Mouse (Mus musculus) neural tube, postnatal 0 days (tissue): ENCODE measurements around the gene Zkscan16. TPM values are rescaled to one million over a fixed set of nuclear protein-coding genes. Genes with fewer than 3 reads are reported as not detected.

Source experiments
- polyA plus RNA-seq: library from polyadenylated mRNA; unstranded; fragments of >200 nt; fragmentation: Nextera tagmentation; extraction: Ambion mirVana; gene quantifications from 2 replicates; pipeline ENCODE4 v1.2.1, GENCODE M21; 2015

Zkscan16 gene
- polyA plus RNA-seq: 2.3 and 2.5 TPM in 2 replicates

DNA sequence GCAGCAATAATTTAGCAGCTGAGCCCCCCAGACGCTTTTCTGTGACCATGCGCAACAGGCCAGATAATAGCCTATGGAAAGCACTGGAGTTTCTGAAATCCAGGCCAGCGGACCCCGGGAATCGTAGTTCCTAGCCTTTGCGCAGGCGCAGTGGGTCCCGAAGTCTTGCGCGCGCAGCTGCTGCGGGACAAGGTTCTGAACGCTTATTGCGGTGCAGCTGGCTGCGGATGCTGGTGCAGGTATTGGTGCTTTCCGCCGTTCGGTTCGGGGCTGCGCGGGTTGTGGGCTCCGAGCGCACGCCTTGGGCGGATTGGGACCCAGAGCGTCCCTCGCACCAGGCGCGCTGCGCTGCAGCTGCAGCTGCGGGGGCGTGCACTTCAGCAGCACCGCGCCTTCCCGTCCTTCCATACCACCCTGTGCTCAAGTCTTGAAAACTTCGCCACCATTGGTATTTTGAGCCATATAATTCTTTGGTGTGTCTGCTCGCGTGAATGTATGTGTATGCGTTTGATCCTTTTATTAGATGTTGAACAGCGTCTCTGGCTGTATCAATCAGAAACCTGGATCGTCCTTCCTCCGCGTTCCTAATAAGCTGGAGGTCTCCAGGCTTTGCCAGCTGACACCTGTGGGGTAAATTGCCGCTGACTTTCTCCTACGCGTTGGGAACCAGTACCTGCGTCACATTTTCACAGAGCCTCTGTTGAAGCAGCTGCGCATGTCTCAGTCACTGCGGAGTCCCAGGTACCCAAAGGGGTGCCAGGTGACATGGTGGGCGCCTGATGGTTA, at the start of gene Zkscan16:
Gene Zkscan16, plus strand, starts transcription at position 209 of the 786 bp plus-strand sequence.

DNA sequence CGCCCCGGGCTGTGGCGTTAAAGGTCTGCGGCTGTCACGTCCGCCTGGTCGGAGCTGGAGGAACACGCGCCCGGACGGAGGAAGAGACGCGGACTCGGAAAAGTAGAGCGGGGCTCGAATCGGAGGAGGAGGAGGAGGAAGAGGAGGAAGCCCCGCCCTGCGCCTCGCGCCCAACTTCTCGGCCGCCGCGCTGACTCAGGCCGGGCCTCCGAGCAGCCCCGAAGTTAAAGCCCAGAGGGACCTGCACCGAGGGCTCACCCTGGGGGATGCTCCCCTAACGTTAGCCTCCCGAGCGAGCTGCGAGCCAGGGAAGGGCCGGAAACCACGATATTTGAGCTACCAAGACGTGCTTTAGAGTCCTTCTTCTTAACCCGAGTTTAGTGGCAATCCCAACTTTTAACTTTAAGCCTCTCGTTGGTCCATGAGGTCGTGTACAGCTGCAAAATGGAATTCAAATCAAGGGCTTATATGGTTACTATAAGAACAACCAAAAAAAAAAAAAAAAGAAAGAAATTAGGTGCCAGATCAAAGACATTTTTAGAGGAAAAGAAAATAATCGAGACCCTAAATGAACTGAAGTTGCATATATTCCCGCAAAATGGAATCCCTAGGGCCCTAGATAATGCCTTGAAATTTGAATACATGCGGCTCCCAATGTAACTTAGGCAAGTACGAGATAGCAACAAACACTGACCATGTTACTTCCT, 30.6 kb upstream of the Zkscan16 start, which contains the start of gene Ecpas:
Gene Ecpas, minus strand, starts transcription at position 121 of the 707 bp plus-strand sequence.

DNA sequence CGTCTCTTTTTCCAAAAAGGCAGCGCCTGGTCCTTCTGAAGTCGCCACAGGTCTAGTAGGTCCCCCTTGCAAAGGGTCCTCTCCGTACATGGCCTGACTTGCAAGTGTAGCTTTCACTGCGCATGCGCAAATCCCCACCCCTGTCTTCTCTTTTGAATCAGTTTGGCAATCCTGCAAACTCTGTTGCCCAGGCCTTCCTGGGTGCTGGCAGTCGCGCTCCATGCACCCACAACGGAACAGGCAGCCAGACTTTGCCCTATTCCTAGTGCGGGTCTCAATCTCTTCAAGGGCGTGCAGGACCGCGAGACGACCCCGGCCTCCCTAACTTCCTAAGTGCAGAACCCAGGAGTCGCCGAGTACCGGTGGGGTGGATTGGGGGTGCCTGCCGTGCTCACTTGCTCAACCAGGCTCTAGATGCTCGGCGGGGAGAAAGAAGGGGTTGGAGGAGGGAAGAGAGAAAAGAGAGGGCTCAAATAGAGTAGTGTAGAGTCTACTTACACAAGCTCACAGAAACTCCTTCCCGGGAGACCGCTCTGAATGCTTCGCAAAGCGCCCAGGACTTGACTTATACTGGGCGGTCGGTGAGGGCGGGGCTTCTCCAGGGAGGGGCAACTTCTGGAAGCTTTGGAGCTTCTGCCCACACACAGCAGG, 43.2 kb downstream of the Zkscan16 start, which contains the start of gene Ptgr1:
Gene Ptgr1, minus strand, starts transcription at position 580 of the 651 bp plus-strand sequence.

DNA sequence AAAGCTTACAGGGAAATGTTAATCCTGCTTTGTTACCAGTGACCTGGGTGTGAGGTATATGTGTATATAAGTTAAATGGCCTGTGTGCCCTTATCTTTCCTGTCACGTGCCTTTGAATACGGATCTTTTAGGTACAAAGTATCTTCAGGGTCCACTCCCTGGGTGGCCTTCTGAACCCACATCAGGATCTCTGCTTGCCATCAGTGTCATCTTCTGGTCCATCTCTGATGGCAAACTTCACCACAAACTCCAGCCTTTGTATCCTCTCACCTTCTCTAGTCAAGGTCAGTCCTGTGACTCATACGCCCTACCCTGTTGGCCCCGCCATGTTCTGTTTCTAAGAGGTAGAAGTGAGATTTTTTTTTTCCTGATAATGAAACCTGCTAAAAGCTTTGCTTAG, 51.3 kb downstream of the Zkscan16 start, which contains the start of gene Dnajc25:
Gene Dnajc25, plus strand, starts transcription at position 301 of the 400 bp plus-strand sequence.

DNA sequence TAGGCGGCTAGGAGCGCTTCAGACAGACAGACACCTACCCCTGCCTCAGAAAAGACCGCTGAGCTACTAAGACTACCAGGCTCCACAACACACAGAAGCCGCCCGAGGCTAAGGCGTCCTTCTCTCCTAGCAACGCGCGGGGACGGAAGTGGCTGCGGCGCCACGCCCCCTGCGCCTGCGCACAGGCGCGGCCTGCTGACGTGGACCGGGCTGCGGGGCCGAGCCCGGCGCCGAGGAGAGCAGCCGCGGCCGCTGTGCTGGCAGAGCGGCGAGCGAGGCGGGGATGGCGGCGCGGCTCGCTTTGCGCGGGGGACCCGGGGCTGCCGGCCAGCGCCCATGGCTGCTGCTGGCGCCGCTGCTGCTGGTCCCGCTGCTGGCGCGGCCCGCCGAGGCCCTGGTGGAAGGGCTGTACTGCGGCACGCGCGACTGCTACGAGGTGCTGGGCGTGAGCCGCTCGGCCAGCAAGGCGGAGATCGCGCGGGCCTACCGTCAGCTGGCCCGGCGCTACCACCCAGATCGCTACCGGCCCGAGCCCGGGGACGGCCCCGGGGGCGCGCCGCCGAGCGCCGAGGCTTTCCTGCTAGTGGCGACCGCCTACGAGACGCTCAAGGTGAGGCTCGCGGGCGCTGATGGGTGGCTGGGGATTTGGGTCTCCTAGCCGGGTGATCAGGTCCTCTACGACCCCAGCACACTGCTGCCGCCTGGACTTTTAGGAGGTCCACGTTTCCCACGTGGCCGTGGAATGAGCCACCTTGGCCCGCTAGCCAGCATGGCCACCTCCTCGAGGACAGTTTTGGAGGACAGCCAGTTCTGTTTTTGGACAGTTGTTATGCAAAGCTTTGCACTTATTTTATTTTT, 59.7 kb downstream of the Zkscan16 start, which contains the start of gene Gm20503:
Gene Gm20503, plus strand, starts transcription at position 263 of the 858 bp plus-strand sequence.

Other genes starting within 250 kb of the Zkscan16 start
- gene Olfr267, start 155.9 kb upstream of the Zkscan16 start, polyA plus RNA-seq: not detected in 2 replicates
- 31.9 and 38.3 TPM in 2 replicates for gene Ecpas, start 30.9 kb upstream of the Zkscan16 start, polyA plus RNA-seq
- 5.1 and 5.5 TPM in 2 replicates for gene Ptgr1, start 43.5 kb downstream of the Zkscan16 start, polyA plus RNA-seq
- 8.5 and 13.0 TPM in 2 replicates for gene Dnajc25, start 51.4 kb downstream of the Zkscan16 start, polyA plus RNA-seq
- gene Gm20503, start 59.6 kb downstream of the Zkscan16 start, polyA plus RNA-seq: 13.9 and 15.5 TPM in 2 replicates
- gene Gng10, start 91.5 kb downstream of the Zkscan16 start, polyA plus RNA-seq: 192 and 204 TPM in 2 replicates
- 0.04 and 0.06 TPM in 2 replicates for gene AI481877, start 195.4 kb downstream of the Zkscan16 start, polyA plus RNA-seq
- 18.1 and 19.7 TPM in 2 replicates for gene Ugcg, start 245.6 kb downstream of the Zkscan16 start, polyA plus RNA-seq